In the genomic region with DNA sequence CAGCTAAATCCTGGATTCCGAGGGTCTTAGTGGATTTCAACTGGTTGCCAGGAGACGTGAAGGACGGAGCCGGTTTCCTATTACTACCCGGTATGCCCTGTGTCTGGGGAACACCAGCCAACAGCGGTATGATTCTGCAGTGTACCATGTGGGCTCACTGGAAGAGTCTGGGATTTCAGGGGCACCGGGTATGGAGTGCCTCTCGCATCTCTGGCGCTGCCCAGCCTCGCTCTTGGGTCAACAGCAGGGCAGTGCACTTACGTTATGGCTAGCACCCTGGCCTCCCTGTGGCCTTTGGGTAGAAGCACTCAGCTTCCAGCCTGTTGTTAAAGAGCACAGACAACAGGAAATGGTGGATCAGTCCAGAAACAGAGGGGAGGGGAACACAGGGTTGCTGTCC, we compare ENCODE assay signal across 8 mouse cellular contexts. TPM values are rescaled to one million over a fixed set of nuclear protein-coding genes. Genes with fewer than 3 reads are reported as not detected.
A peak's percentile ranks its signal among the peaks of the same experiment; 100 is the strongest.
DNase-seq lines count a peak whose midpoint lies in the region; ATAC-seq and TF ChIP-seq lines count a peak whose summit lies in the region.

No protein-coding gene starts in this region.

- peaks cover 19% of the 10 kb centered on the region for H3K27me3 ChIP-seq in heart, embryonic 15.5 days
- H3K27me3 ChIP-seq in heart, adult 2 months (ENCODE audit: control insufficient read depth, insufficient read depth, low read length): peaks cover 3% of the 10 kb centered on the region; the same call in 1 of the 2 replicates
- peaks cover 29% of the 10 kb centered on the region for H3K27me3 ChIP-seq in hindbrain, embryonic 11.5 days (ENCODE audit: control insufficient read depth, insufficient read depth, low read length)
- H3K27me3 ChIP-seq in neural tube, embryonic 14.5 days (ENCODE audit: control insufficient read depth, insufficient read depth, low read length): peaks cover 37% of the 10 kb centered on the region

- intact Hi-C loops in heart, adult 2 months (cut with DNase I): loop anchor here (5.0 kb wide), 2 partner anchors 59 to 501 kb away; no protein-coding TSS in a partner anchor

- WGBS in heart, embryonic 15.5 days: 17% methylated on average over 11 of the region's 11 CpGs
- 37% methylated on average over 11 of the region's 11 CpGs for WGBS in heart, adult 2 months
- WGBS in hindbrain, embryonic 11.5 days: 13% methylated on average over 11 of the region's 11 CpGs
- WGBS in neural tube, embryonic 14.5 days: 12% methylated on average over 11 of the region's 11 CpGs

- H3K27ac ChIP-seq in heart, embryonic 15.5 days: no peak overlapping the region
- H3K27ac ChIP-seq in heart, adult 2 months: no peak overlapping the region
- no peak overlapping the region for H3K27ac ChIP-seq in hindbrain, embryonic 11.5 days (ENCODE audit: low read depth, low read length)
- H3K27ac ChIP-seq in neural tube, embryonic 14.5 days (ENCODE audit: low read depth, low read length): no peak overlapping the region

- no peaks in the 10 kb centered on the region for H3K36me3 ChIP-seq in heart, embryonic 15.5 days
- no peaks in the 10 kb centered on the region for H3K36me3 ChIP-seq in heart, adult 2 months (ENCODE audit: control insufficient read depth, insufficient read depth, low read length)
- H3K36me3 ChIP-seq in hindbrain, embryonic 11.5 days (ENCODE audit: control insufficient read depth, insufficient read depth, low read length): no peaks in the 10 kb centered on the region
- H3K36me3 ChIP-seq in neural tube, embryonic 14.5 days (ENCODE audit: control insufficient read depth, insufficient read depth, low read length): no peaks in the 10 kb centered on the region

- no peak overlapping the region for H3K9ac ChIP-seq in heart, embryonic 15.5 days
- no peak overlapping the region for H3K9ac ChIP-seq in heart, adult 2 months (ENCODE audit: low read depth, low read length)
- no peak overlapping the region for H3K9ac ChIP-seq in hindbrain, embryonic 11.5 days (ENCODE audit: low read depth, low read length)
- no peak overlapping the region for H3K9ac ChIP-seq in neural tube, embryonic 14.5 days (replicated peaks; ENCODE audit: low read depth, low read length)

- no peak for ATAC-seq in heart, embryonic 15.5 days (replicated peaks; ENCODE audit: insufficient number of reproducible peaks, insufficient read depth, low FRiP score, low read depth)
- no peak for ATAC-seq in hindbrain, embryonic 11.5 days (ENCODE audit: low FRiP score)
- no peak for ATAC-seq in neural tube, embryonic 14.5 days (ENCODE audit: low read depth)
- no peak for ATAC-seq in megakaryocyte, adult 5-6 weeks (ENCODE audit: poor library complexity, severe bottlenecking)

- TF ChIP-seq POLR2A in heart, adult 2 months (IDR thresholded peaks at IDR 0.05; ENCODE audit: insufficient read depth, low read depth, low read length): no peak

- peaks cover 35% of the 10 kb centered on the region for H3K4me1 ChIP-seq in heart, embryonic 15.5 days (replicated peaks)
- H3K4me1 ChIP-seq in heart, adult 2 months (ENCODE audit: control insufficient read depth, insufficient read depth, low read length): peaks cover 2% of the 10 kb centered on the region
- H3K4me1 ChIP-seq in hindbrain, embryonic 11.5 days (replicated peaks; ENCODE audit: control insufficient read depth, insufficient read depth, low read length): no peaks in the 10 kb centered on the region; the same call in 1 of the 2 replicates
- peaks cover 21% of the 10 kb centered on the region; the same call in 1 of the 2 replicates for H3K4me1 ChIP-seq in neural tube, embryonic 14.5 days (ENCODE audit: control insufficient read depth, insufficient read depth, low read length)

- H3K79me2 ChIP-seq in heart, adult 2 months (replicated peaks; ENCODE audit: control insufficient read depth, insufficient read depth, low read length): no peaks in the 10 kb centered on the region

- no peak for TF ChIP-seq EP300 in heart, adult 2 months (IDR thresholded peaks at IDR 0.05; ENCODE audit: insufficient read depth, low read depth, low read length)

- TF ChIP-seq CTCF in heart, adult 2 months (IDR thresholded peaks at IDR 0.05): no peak

- H3K4me2 ChIP-seq in heart, embryonic 15.5 days: peak overlapping the region; percentile 50
- peak overlapping the region; percentile 3; the same call in 1 of the 2 replicates for H3K4me2 ChIP-seq in hindbrain, embryonic 11.5 days (replicated peaks; ENCODE audit: low read depth, low read length)
- peak overlapping the region; percentile 1; the same call in 1 of the 2 replicates for H3K4me2 ChIP-seq in neural tube, embryonic 14.5 days (ENCODE audit: low read depth, low read length)

- no peak for DNase-seq in heart, adult 2 months
- peak; percentile 46 for DNase-seq in hindbrain, embryonic 11.5 days (ENCODE audit: low spot score)
- DNase-seq in liver: peak; percentile 9
- DNase-seq in layer of hippocampus, postnatal 25 days (ENCODE audit: extremely low spot score in 1 of 2, low spot score in 1 of 2): no peak
- DNase-seq in frontal cortex, postnatal 36 days (ENCODE audit: low spot score in 2 of 2): no peak

- H3K9me3 ChIP-seq in heart, embryonic 15.5 days (replicated peaks): no peaks in the 10 kb centered on the region
- no peaks in the 10 kb centered on the region for H3K9me3 ChIP-seq in hindbrain, embryonic 11.5 days (ENCODE audit: control insufficient read depth, low read length)
- no peaks in the 10 kb centered on the region for H3K9me3 ChIP-seq in neural tube, embryonic 14.5 days (ENCODE audit: control insufficient read depth, low read length)

- H3K4me3 ChIP-seq in heart, embryonic 15.5 days: peak overlapping the region; percentile 22
- H3K4me3 ChIP-seq in heart, adult 2 months: no peak overlapping the region
- H3K4me3 ChIP-seq in hindbrain, embryonic 11.5 days (ENCODE audit: low read depth, low read length): no peak overlapping the region
- H3K4me3 ChIP-seq in neural tube, embryonic 14.5 days (ENCODE audit: low read depth, low read length): no peak overlapping the region

RNA-seq across cellular contexts. Expression of gene Npr3, which starts 1.1 kb away (rescaled TPM):
- 8.3 and 8.9 TPM in 2 replicates for polyA plus RNA-seq in heart, embryonic 15.5 days (2015; fragmentation: Nextera tagmentation; extraction: Ambion mirVana)
- total RNA-seq in heart, adult 2 months (2021): 10 to 100 TPM; 23.6 to 36.1 TPM
- 9.0 and 12.1 TPM in 2 replicates for polyA plus RNA-seq in heart, adult 2 months (2012; rRNA removed)
- 4.2 and 5.3 TPM in 2 replicates for polyA plus RNA-seq in hindbrain, embryonic 11.5 days (2014; fragmentation: Nextera tagmentation; extraction: Ambion mirVana)
- polyA plus RNA-seq in neural tube, embryonic 14.5 days (2014; fragmentation: Nextera tagmentation; extraction: Ambion mirVana): 1.4 and 2.6 TPM in 2 replicates
- total RNA-seq in megakaryocyte, adult 5-6 weeks (2015): not detected in 2 replicates
- not detected in 2 replicates for total RNA-seq in megakaryocyte, adult 5-6 weeks (2017)
- total RNA-seq in layer of hippocampus, postnatal 25 days (2021): 10 to 100 TPM; 14.0 to 16.0 TPM

Comparison
In these comparisons a context has a peak if more than half of its experiments do, and no peak if none do; other contexts are left out.
1. DNase-seq: peak in hindbrain, embryonic 11.5 days (single experiment) and liver (single experiment); none in heart, adult 2 months (0 of 2), layer of hippocampus, postnatal 25 days (0 of 2) and frontal cortex, postnatal 36 days (0 of 2).
2. Peak in every context shown above with its lines, with median percentiles within 50 percentile points of each other: H3K4me2 ChIP-seq.